Mouse (Mus musculus) kidney, adult 2 months (tissue): ENCODE results near the gene Micall1. TPM values are rescaled to one million over a fixed set of nuclear protein-coding genes. Genes with fewer than 3 reads are reported as not detected.
A peak's percentile ranks its signal among the peaks of the same experiment; 100 is the strongest.

ENCODE experiments used
- DNase-seq: peaks from one replicate; pipeline ENCODE4 v3.0.0; 2021
- H3K27ac ChIP-seq: fragments of 200-500 bp; 2 replicates; pipeline ENCODE4 v1.5.1; 2012; ENCODE audit warnings: low read depth, low read length, control low read depth, inconsistent platforms; ENCODE audit not compliant: insufficient read depth
- H3K27me3 ChIP-seq: fragments of 200-500 bp; replicated peaks from 2 replicates; pipeline ENCODE4 v1.6.1; 2012; ENCODE audit warnings: mild to moderate bottlenecking, moderate library complexity, low read length, inconsistent platforms; ENCODE audit not compliant: control insufficient read depth, insufficient read depth
- H3K36me3 ChIP-seq: fragments of 200-500 bp; 2 replicates; pipeline ENCODE4 v1.6.1; 2012; ENCODE audit warnings: mild to moderate bottlenecking, moderate library complexity, low read length, inconsistent platforms; ENCODE audit not compliant: control insufficient read depth, insufficient read depth
- H3K4me1 ChIP-seq: fragments of 200-500 bp; 2 replicates; pipeline ENCODE4 v1.6.1; 2011; ENCODE audit warnings: low read length; ENCODE audit not compliant: control insufficient read depth, insufficient read depth
- H3K4me3 ChIP-seq: fragments of 200-500 bp; 2 replicates; pipeline ENCODE4 v1.5.1; 2011; ENCODE audit warnings: mild to moderate bottlenecking, low read depth, low read length, control low read depth; ENCODE audit not compliant: insufficient read depth
- CTCF ChIP-seq: fragments of 200-500 bp; conservative IDR thresholded peaks from 2 replicates; pipeline ENCODE4 v1.5.1; 2011; ENCODE audit warnings: low read depth, mild to moderate bottlenecking, control low read depth, low read length, moderate library complexity, mixed read lengths; ENCODE audit not compliant: insufficient read depth, insufficient read length
- POLR2A ChIP-seq: fragments of 200-500 bp; IDR thresholded peaks from one replicate; pipeline ENCODE4 v1.6.1; 2011; ENCODE audit warnings: low read depth, low read length, control low read depth
- WGBS: fragments of 180-500 bp; shearing (Covaris S2); methylation state at CpG from one replicate; pipeline ENCODE4 v1.1.7; 2018; 5-methylcytosine and 5-hydroxymethylcytosine counted together
- polyA plus RNA-seq: library from polyadenylated mRNA; depleted of rRNA; stranded (reverse); fragments of >200 nt; gene quantifications from 2 replicates; pipeline ENCODE4 v1.2.3, GENCODE M21; 2012

Gene Micall1
- polyA plus RNA-seq, 1 experiment, result 23.3 TPM

GRCm38 (mm10) chr15:79107966-79108365 lies 732 bp upstream of the Micall1 start:
- H3K36me3 ChIP-seq, result no peaks in the 10 kb centered on the region
- no peak overlapping the region for H3K4me3 ChIP-seq
- no peak overlapping the region for H3K27ac ChIP-seq
- DNase-seq, result no peak
- WGBS, result 45% methylated on average over 7 of the region's 7 CpGs
- H3K27me3 ChIP-seq, result no peaks in the 10 kb centered on the region
- TF ChIP-seq CTCF (no peak), POLR2A (no peak)
- H3K4me1 ChIP-seq, result peaks cover 12% of the 10 kb centered on the region

- peak overlapping the region; percentile 93 for H3K4me3 ChIP-seq
- peak overlapping the region; percentile 90 for H3K27ac ChIP-seq
- DNase-seq, result no peak
- H3K27me3 ChIP-seq, result no peaks in the 10 kb centered on the region
- H3K36me3 ChIP-seq, result no peaks in the 10 kb centered on the region
- no peak for TF ChIP-seq CTCF
- TF ChIP-seq POLR2A, result no peak
- WGBS, result 1% methylated on average over 46 of the region's 46 CpGs
- peaks cover 12% of the 10 kb centered on the region for H3K4me1 ChIP-seq
These were observed 730 bp downstream of the Micall1 start for GRCm38 (mm10) chr15:79109321-79109934.

- H3K4me1 ChIP-seq, result peaks cover 12% of the 10 kb centered on the region
- 25% methylated on average over 9 of the region's 9 CpGs for WGBS
- no peaks in the 10 kb centered on the region for H3K36me3 ChIP-seq
- H3K27ac ChIP-seq, result peak overlapping the region; percentile 90
- TF ChIP-seq CTCF (no peak), POLR2A (no peak)
- peak overlapping the region; percentile 93 for H3K4me3 ChIP-seq
- no peak for DNase-seq
- no peaks in the 10 kb centered on the region for H3K27me3 ChIP-seq
These were observed 1.3 kb downstream of the Micall1 start for GRCm38 (mm10) chr15:79110031-79110430.

GRCm38 (mm10) chr15:79110528-79110927 lies 1.8 kb downstream of the Micall1 start:
- H3K27me3 ChIP-seq, result no peaks in the 10 kb centered on the region
- peak overlapping the region; percentile 93 for H3K4me3 ChIP-seq
- DNase-seq, result no peak
- H3K27ac ChIP-seq, result peak overlapping the region; percentile 90
- peaks cover 12% of the 10 kb centered on the region for H3K4me1 ChIP-seq
- WGBS, result 62% methylated on average over 2 of the region's 2 CpGs
- no peaks in the 10 kb centered on the region for H3K36me3 ChIP-seq
- TF ChIP-seq POLR2A (no peak), CTCF (no peak)

GRCm38 (mm10) chr15:79111774-79112173 lies 3.1 kb downstream of the Micall1 start:
- DNase-seq, result peak; percentile 66
- TF ChIP-seq POLR2A, result no peak
- no peak for TF ChIP-seq CTCF
- H3K27ac ChIP-seq, result peak overlapping the region; percentile 40; the same call in 1 of the 2 replicates
- no peaks in the 10 kb centered on the region; the same call in 1 of the 2 replicates for H3K36me3 ChIP-seq
- H3K4me1 ChIP-seq, result peaks cover 12% of the 10 kb centered on the region
- WGBS, result 48% methylated on average over 4 of the region's 4 CpGs
- H3K4me3 ChIP-seq, result no peak overlapping the region
- H3K27me3 ChIP-seq, result no peaks in the 10 kb centered on the region

- TF ChIP-seq POLR2A, result no peak
- no peak for TF ChIP-seq CTCF
- peak; percentile 45 for DNase-seq
- Histone ChIP-seq H3K4me3 (no peak overlapping the region), H3K36me3 (no peaks in the 10 kb centered on the region; the same call in 1 of the 2 replicates), H3K27me3 (no peaks in the 10 kb centered on the region), H3K4me1 (peaks cover 12% of the 10 kb centered on the region), H3K27ac (no peak overlapping the region)
- 51% methylated on average over 5 of the region's 5 CpGs for WGBS
These were observed 6.6 kb downstream of the Micall1 start for GRCm38 (mm10) chr15:79115276-79115675.

GRCm38 (mm10) chr15:79119491-79119890 lies 10.8 kb downstream of the Micall1 start:
- Histone ChIP-seq H3K4me1 (no peaks in the 10 kb centered on the region), H3K27me3 (no peaks in the 10 kb centered on the region), H3K4me3 (no peak overlapping the region), H3K36me3 (no peaks in the 10 kb centered on the region; the same call in 1 of the 2 replicates), H3K27ac (no peak overlapping the region)
- no peak for DNase-seq
- 81% methylated on average over 9 of the region's 9 CpGs for WGBS
- TF ChIP-seq POLR2A (no peak), CTCF (no peak)
